Mouse (Mus musculus) kidney, embryonic 14.5 days (tissue): ENCODE data around the gene Slc35e2. TPM values are rescaled to one million over a fixed set of nuclear protein-coding genes. Genes with fewer than 3 reads are reported as not detected.
"Not testable (repeated sequence)": the region's sequence is repeated elsewhere in the genome, so short reads cannot be mapped to it uniquely, and the experiment has no call there.

Experiments used
- ATAC-seq: fragments of 200-750 bp; cut with Nextera tagmentation; 2 replicates; pipeline ENCODE4 v1.8.0; 2017; ENCODE audit warnings: moderate number of reproducible peaks, mild to moderate bottlenecking, moderate TSS enrichment, moderate library complexity; ENCODE audit not compliant: low FRiP score, low TSS enrichment
- H3K27ac ChIP-seq: fragments of 300-500 bp; sonication (generic); 2 replicates; pipeline ENCODE4 v1.5.1; 2014; ENCODE audit warnings: low read depth, mild to moderate bottlenecking, low read length, moderate library complexity, mixed read lengths
- H3K27me3 ChIP-seq: fragments of 300-500 bp; sonication (generic); 2 replicates; pipeline ENCODE4 v1.6.1; 2014; ENCODE audit warnings: mild to moderate bottlenecking, low read length; ENCODE audit not compliant: control insufficient read depth, insufficient read depth
- H3K36me3 ChIP-seq: fragments of 300-500 bp; sonication (generic); 2 replicates; pipeline ENCODE4 v1.6.1; 2014; ENCODE audit warnings: low read length, mixed read lengths; ENCODE audit not compliant: control insufficient read depth, insufficient read depth
- H3K4me1 ChIP-seq: fragments of 300-500 bp; sonication (generic); 2 replicates; pipeline ENCODE4 v1.6.1; 2014; ENCODE audit warnings: low read length, mixed read lengths; ENCODE audit not compliant: control insufficient read depth, insufficient read depth
- H3K4me2 ChIP-seq: fragments of 300-500 bp; sonication (generic); replicated peaks from 2 replicates; pipeline ENCODE4 v1.6.1; 2014; ENCODE audit warnings: low read depth, mild to moderate bottlenecking, low read length
- H3K4me3 ChIP-seq: fragments of 300-500 bp; sonication (generic); 2 replicates; pipeline ENCODE4 v1.5.1; 2014; ENCODE audit warnings: mild to moderate bottlenecking, low read length
- H3K9ac ChIP-seq: fragments of 300-500 bp; sonication (generic); 2 replicates; pipeline ENCODE4 v1.6.1; 2014; ENCODE audit warnings: low read depth, mild to moderate bottlenecking, low read length, moderate library complexity
- H3K9me3 ChIP-seq: fragments of 300-500 bp; sonication (generic); 2 replicates; pipeline ENCODE4 v1.6.1; 2016; ENCODE audit warnings: low read length; ENCODE audit not compliant: control insufficient read depth
- WGBS: fragments of 180-500 bp; shearing (Covaris S2); extraction: QIAGEN DNeasy Blood & Tissue Kit; methylation state at CpG from one replicate; pipeline ENCODE4 v1.1.7; 2014; 5-methylcytosine and 5-hydroxymethylcytosine counted together
- polyA plus RNA-seq: library from polyadenylated mRNA; unstranded; fragments of >200 nt; fragmentation: Nextera tagmentation; extraction: Ambion mirVana; gene quantifications from 2 replicates; pipeline ENCODE4 v1.2.1, GENCODE M21; 2014

Gene Slc35e2
- polyA plus RNA-seq, 1 experiment from 2014 or later, result 10.3 TPM

DNA sequence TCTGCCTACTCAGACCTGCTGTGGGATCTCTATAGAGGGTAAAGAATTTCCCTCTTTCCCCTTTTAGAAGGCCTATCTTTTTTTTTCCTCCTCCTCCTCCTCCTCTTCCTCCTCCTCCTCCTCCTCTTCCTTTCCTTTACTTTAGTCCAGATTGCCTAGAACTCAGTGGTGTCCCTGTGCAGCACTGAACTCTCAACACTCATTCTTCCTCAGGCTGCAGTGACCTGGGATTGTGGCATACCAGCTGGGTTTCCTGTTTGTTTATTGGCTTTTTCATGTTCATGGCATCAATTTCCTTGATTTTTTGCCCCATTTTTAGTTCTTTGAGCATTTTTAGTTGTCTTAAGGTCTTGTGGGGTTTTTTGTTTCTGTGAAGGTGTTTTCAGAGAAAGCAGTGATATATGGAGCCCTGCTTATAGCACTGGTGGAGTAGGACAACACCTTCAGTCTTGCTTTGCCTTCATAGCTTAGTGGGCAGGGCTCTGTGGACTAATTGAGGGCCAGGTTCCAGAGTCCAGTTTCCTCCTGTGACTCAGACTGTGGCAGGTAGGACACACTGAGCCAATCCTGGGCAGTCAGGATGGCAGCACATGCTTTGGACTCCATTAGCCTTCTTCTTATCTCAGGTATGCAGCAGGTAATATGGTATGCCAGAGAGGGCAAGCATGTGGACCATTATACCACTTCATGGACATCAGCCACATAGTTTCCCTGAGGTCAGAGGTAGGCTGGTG, 34.7 kb downstream of the Slc35e2 start:
- Histone ChIP-seq H3K9ac (no peak overlapping the region), H3K9me3 (no peaks in the 10 kb centered on the region), H3K4me2 (no peak overlapping the region), H3K4me3 (no peak overlapping the region), H3K36me3 (peaks cover 92% of the 10 kb centered on the region), H3K27me3 (no peaks in the 10 kb centered on the region), H3K4me1 (no peaks in the 10 kb centered on the region), H3K27ac (no peak overlapping the region)
- no peak for ATAC-seq

DNA sequence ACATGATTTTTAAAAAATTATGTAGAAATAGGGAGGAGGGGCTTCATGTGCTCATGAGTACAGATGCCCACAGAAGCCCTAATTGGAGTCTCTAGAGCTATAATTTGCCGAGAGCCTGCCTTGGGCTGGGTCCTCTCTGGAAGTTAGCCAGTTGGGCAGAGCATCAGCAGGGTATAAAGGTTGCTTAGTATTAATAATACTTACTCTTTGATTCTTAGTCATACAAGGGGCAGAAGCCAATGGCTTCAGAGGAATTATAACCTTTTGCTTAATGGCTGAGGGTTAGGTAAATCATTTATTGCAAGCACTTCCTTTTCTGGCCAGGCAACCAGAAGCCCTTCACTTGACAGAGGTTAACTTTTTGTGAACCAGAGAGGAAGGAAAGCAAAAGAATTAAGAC, 42.3 kb downstream of the Slc35e2 start:
- Histone ChIP-seq H3K4me2 (no peak overlapping the region), H3K9ac (no peak overlapping the region), H3K36me3 (peaks cover 75% of the 10 kb centered on the region), H3K4me1 (no peaks in the 10 kb centered on the region), H3K4me3 (no peak overlapping the region), H3K9me3 (no peaks in the 10 kb centered on the region), H3K27ac (no peak overlapping the region), H3K27me3 (no peaks in the 10 kb centered on the region)
- WGBS, result 92% methylated on average over 1 of the region's 1 CpGs
- ATAC-seq, result no peak

- peaks cover 78% of the 10 kb centered on the region for H3K36me3 ChIP-seq
- not testable (repeated sequence) for ATAC-seq, H3K4me2 ChIP-seq, H3K9me3 ChIP-seq, H3K9ac ChIP-seq, H3K4me1 ChIP-seq, H3K27me3 ChIP-seq, H3K27ac ChIP-seq, H3K4me3 ChIP-seq
- 96% methylated on average over 2 of the region's 2 CpGs for WGBS
Measured at GRCm38 (mm10) chr4:155645308-155645707, 44.1 kb downstream of the Slc35e2 start, which contains the start of gene Gm10563. Gene Gm10563 (minus strand): TSS chr4:155645408.

DNA sequence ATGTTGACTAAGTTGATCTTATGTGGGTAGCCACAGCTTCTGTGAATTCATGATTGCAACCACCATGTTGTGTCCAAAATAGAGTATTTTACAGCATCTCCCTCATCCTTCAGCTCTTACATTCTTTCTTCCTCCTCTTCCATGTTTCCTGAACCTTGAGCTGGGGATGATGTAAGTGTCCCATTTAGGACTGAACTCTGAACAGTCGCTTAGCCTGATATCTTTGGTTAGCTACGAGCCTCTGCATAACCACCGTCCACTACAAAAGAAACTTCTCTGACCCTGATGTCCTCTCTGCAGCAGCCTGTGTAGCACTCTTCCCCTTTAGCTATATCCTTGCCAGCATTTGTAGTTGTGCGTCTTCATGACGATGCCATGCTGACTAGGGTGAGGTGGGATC, 44.5 kb downstream of the Slc35e2 start:
- no peak overlapping the region for H3K27ac ChIP-seq
- peaks cover 78% of the 10 kb centered on the region for H3K36me3 ChIP-seq
- no peaks in the 10 kb centered on the region for H3K4me1 ChIP-seq
- WGBS, result 95% methylated on average over 5 of the region's 5 CpGs
- H3K4me3 ChIP-seq, result no peak overlapping the region
- no peak overlapping the region for H3K4me2 ChIP-seq
- H3K9me3 ChIP-seq, result no peaks in the 10 kb centered on the region
- no peak overlapping the region for H3K9ac ChIP-seq
- no peaks in the 10 kb centered on the region for H3K27me3 ChIP-seq
- no peak for ATAC-seq

GRCm38 (mm10) chr4:155649355-155649754, 48.1 kb downstream of the Slc35e2 start:
- 87% methylated on average over 11 of the region's 11 CpGs for WGBS
- Histone ChIP-seq H3K27ac (no peak overlapping the region), H3K4me2 (no peak overlapping the region), H3K9me3 (no peaks in the 10 kb centered on the region), H3K4me1 (peaks cover 26% of the 10 kb centered on the region), H3K4me3 (no peak overlapping the region), H3K9ac (no peak overlapping the region), H3K27me3 (peaks cover 11% of the 10 kb centered on the region), H3K36me3 (peaks cover 54% of the 10 kb centered on the region)
- ATAC-seq, result no peak

- 48% methylated on average over 15 of the region's 15 CpGs for WGBS
- Histone ChIP-seq H3K4me3 (peak overlapping the region; percentile 47; the same call in 1 of the 2 replicates), H3K4me2 (peak overlapping the region; percentile 92), H3K9me3 (no peaks in the 10 kb centered on the region), H3K9ac (peak overlapping the region; percentile 68; the same call in 1 of the 2 replicates), H3K36me3 (peaks cover 45% of the 10 kb centered on the region), H3K27me3 (peaks cover 22% of the 10 kb centered on the region), H3K27ac (peak overlapping the region; percentile 67; the same call in 1 of the 2 replicates), H3K4me1 (peaks cover 36% of the 10 kb centered on the region)
- ATAC-seq, result peak; percentile 41
Measured at GRCm38 (mm10) chr4:155651553-155652269, 50.5 kb downstream of the Slc35e2 start.

DNA sequence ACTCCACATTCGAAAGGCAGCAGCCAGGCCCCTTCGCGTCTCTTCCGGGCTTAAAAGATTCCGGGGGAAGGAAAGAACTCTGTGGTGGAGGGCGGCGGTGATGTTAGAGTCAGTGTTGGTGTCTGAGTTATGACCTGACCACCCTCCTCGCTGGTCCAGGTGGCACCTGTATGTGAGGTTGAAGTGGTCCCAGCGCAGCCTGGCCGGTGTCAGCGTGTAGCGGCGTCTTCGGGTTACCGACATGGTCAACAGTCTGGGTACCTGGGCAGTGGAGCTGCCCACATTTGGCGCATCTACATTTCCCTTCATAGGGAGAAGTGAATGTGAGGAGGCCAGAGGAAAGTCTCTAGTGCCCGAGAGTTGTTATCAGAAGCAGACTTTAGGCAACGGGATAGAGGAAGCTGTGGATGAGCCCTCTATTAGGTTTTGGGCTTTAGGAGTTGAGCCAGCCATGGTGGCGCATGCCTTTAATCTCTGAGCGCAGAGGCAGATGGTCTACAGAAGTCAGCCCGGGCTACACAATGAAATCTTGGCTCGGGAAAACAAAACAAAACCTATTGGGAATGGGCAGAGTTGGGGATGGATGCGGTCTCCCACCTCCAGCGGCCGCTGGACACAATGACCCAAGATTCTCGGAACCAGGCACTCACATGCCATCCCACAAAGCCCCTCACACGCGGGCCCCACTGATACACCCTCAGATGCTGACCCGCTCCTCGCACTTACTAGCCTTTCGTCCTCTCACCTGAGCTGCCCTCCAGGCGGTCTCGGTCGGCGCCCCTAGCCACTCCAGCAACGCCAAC, 51.3 kb downstream of the Slc35e2 start:
- 19% methylated on average over 35 of the region's 36 CpGs for WGBS
- Histone ChIP-seq H3K4me2 (peak overlapping the region; percentile 92), H3K9ac (peak overlapping the region; percentile 68), H3K9me3 (no peaks in the 10 kb centered on the region), H3K27ac (peak overlapping the region; percentile 69), H3K4me3 (peak overlapping the region; percentile 47), H3K27me3 (peaks cover 22% of the 10 kb centered on the region), H3K36me3 (peaks cover 44% of the 10 kb centered on the region), H3K4me1 (peaks cover 36% of the 10 kb centered on the region)
- no peak; the same call in 1 of the 2 replicates for ATAC-seq

DNA sequence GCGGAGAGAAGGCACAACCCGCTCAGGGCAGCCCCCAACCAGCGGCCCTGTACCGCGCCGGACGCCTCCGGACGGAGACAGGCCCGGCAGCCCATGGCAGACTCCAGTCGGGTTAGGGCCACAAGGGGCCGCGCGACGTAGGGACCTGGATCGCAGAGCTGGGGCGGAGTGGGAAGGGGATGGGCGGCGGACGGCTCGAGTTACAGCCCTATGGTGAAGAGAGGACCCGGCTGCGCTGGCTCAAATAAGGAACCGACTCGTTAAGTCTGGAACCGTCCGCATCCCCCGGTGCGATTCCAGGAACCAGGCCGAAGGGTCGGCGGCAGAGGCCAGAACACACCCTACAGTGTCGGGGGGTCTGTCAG, 51.9 kb downstream of the Slc35e2 start, which contains the start of gene Mmp23:
Mmp23 (minus strand) TSS at position 299 of the 365 bp plus-strand sequence.
- peak; percentile 72 for ATAC-seq
- Histone ChIP-seq H3K27me3 (peaks cover 22% of the 10 kb centered on the region), H3K9ac (peak within 1 kb of the TSS; percentile 68), H3K4me2 (peak within 1 kb of the TSS; percentile 92), H3K4me1 (peaks cover 36% of the 10 kb centered on the region), H3K27ac (peak within 1 kb of the TSS; percentile 69), H3K9me3 (no peaks in the 10 kb centered on the region), H3K36me3 (peaks cover 39% of the 10 kb centered on the region), H3K4me3 (peak within 1 kb of the TSS; percentile 47)
- under 1% methylated on average over 33 of the region's 33 CpGs for WGBS
